Mouse (Mus musculus): ENCODE results near the gene Dtx3. TPM values are rescaled to one million over a fixed set of nuclear protein-coding genes. Genes with fewer than 3 reads are reported as not detected.
"Not testable (repeated sequence)": the region's sequence is repeated elsewhere in the genome, so short reads cannot be mapped to it uniquely, and the experiment has no call there.

Dtx3 gene
- polyA plus RNA-seq, 1 experiment: 60.1 TPM

GRCm38 (mm10) chr10:127160728-127161127 is 34.8 kb downstream of the Dtx3 start:
- H3K4me1 ChIP-seq (ENCODE audit: control insufficient read depth, insufficient read depth, low read length): peaks cover 19% of the 10 kb centered on the region
- H3K27ac ChIP-seq (ENCODE audit: insufficient read depth, low read depth, low read length): no peak overlapping the region
- TF ChIP-seq POLR2A (IDR thresholded peaks at IDR 0.05; ENCODE audit: borderline replicate concordance, low read depth, low read length) (no peak), CTCF (IDR thresholded peaks at IDR 0.05; ENCODE audit: low read depth, low read length) (no peak)
- H3K4me3 ChIP-seq (ENCODE audit: insufficient read depth, low read length): no peak overlapping the region

- no peak overlapping the region for H3K27ac ChIP-seq (ENCODE audit: insufficient read depth, low read depth, low read length)
- TF ChIP-seq POLR2A (IDR thresholded peaks at IDR 0.05; ENCODE audit: borderline replicate concordance, low read depth, low read length) (no peak), CTCF (IDR thresholded peaks at IDR 0.05; ENCODE audit: low read depth, low read length) (no peak)
These were observed 35.4 kb downstream of the Dtx3 start for GRCm38 (mm10) chr10:127160081-127160480.

GRCm38 (mm10) chr10:127158471-127158870 is 37.1 kb downstream of the Dtx3 start:
- TF ChIP-seq POLR2A (IDR thresholded peaks at IDR 0.05; ENCODE audit: borderline replicate concordance, low read depth, low read length) (no peak), CTCF (IDR thresholded peaks at IDR 0.05; ENCODE audit: low read depth, low read length) (no peak)
- Histone ChIP-seq H3K4me1 (ENCODE audit: control insufficient read depth, insufficient read depth, low read length) (peaks cover 12% of the 10 kb centered on the region), H3K4me3 (ENCODE audit: insufficient read depth, low read length) (no peak overlapping the region), H3K27ac (ENCODE audit: insufficient read depth, low read depth, low read length) (no peak overlapping the region)

More at GRCm38 (mm10) chr10:127160081-127160480, 35.4 kb downstream of the Dtx3 start:
- Histone ChIP-seq H3K4me1 (ENCODE audit: control insufficient read depth, insufficient read depth, low read length) (peaks cover 19% of the 10 kb centered on the region), H3K4me3 (ENCODE audit: insufficient read depth, low read length) (no peak overlapping the region)

GRCm38 (mm10) chr10:127156511-127156910 is 39.0 kb downstream of the Dtx3 start:
- H3K27ac ChIP-seq (ENCODE audit: insufficient read depth, low read depth, low read length): no peak overlapping the region
- peaks cover 7% of the 10 kb centered on the region for H3K4me1 ChIP-seq (ENCODE audit: control insufficient read depth, insufficient read depth, low read length)
- no peak for TF ChIP-seq CTCF (IDR thresholded peaks at IDR 0.05; ENCODE audit: low read depth, low read length)
- TF ChIP-seq POLR2A (IDR thresholded peaks at IDR 0.05; ENCODE audit: borderline replicate concordance, low read depth, low read length): no peak

GRCm38 (mm10) chr10:127156089-127156488 is 39.4 kb downstream of the Dtx3 start:
- Histone ChIP-seq H3K27ac (ENCODE audit: insufficient read depth, low read depth, low read length) (no peak overlapping the region), H3K4me1 (ENCODE audit: control insufficient read depth, insufficient read depth, low read length) (peaks cover 7% of the 10 kb centered on the region), H3K4me3 (ENCODE audit: insufficient read depth, low read length) (no peak overlapping the region)
- TF ChIP-seq POLR2A (IDR thresholded peaks at IDR 0.05; ENCODE audit: borderline replicate concordance, low read depth, low read length) (no peak), CTCF (IDR thresholded peaks at IDR 0.05; ENCODE audit: low read depth, low read length) (no peak)

More at GRCm38 (mm10) chr10:127156511-127156910, 39.0 kb downstream of the Dtx3 start:
- no peak overlapping the region for H3K4me3 ChIP-seq (ENCODE audit: insufficient read depth, low read length)

- H3K4me3 ChIP-seq (ENCODE audit: insufficient read depth, low read length): no peak overlapping the region
- H3K27ac ChIP-seq (ENCODE audit: insufficient read depth, low read depth, low read length): no peak overlapping the region
- H3K4me1 ChIP-seq (ENCODE audit: control insufficient read depth, insufficient read depth, low read length): peaks cover 13% of the 10 kb centered on the region
- no peak for TF ChIP-seq CTCF (IDR thresholded peaks at IDR 0.05; ENCODE audit: low read depth, low read length)
These were observed 40.9 kb downstream of the Dtx3 start for GRCm38 (mm10) chr10:127154652-127155051.

GRCm38 (mm10) chr10:127154241-127154640 is 41.3 kb downstream of the Dtx3 start:
- TF ChIP-seq POLR2A (IDR thresholded peaks at IDR 0.05; ENCODE audit: borderline replicate concordance, low read depth, low read length): no peak
- TF ChIP-seq CTCF (IDR thresholded peaks at IDR 0.05; ENCODE audit: low read depth, low read length): no peak
- Histone ChIP-seq H3K27ac (ENCODE audit: insufficient read depth, low read depth, low read length) (no peak overlapping the region), H3K4me3 (ENCODE audit: insufficient read depth, low read length) (no peak overlapping the region), H3K4me1 (ENCODE audit: control insufficient read depth, insufficient read depth, low read length) (peaks cover 15% of the 10 kb centered on the region)

- Histone ChIP-seq H3K4me1 (ENCODE audit: control insufficient read depth, insufficient read depth, low read length) (peaks cover 18% of the 10 kb centered on the region), H3K27ac (ENCODE audit: insufficient read depth, low read depth, low read length) (no peak overlapping the region), H3K4me3 (ENCODE audit: insufficient read depth, low read length) (no peak overlapping the region)
- no peak for TF ChIP-seq POLR2A (IDR thresholded peaks at IDR 0.05; ENCODE audit: borderline replicate concordance, low read depth, low read length)
- no peak for TF ChIP-seq CTCF (IDR thresholded peaks at IDR 0.05; ENCODE audit: low read depth, low read length)
These were observed 42.2 kb downstream of the Dtx3 start for GRCm38 (mm10) chr10:127153323-127153722.

- H3K4me3 ChIP-seq (ENCODE audit: insufficient read depth, low read length); H3K27ac ChIP-seq (ENCODE audit: insufficient read depth, low read depth, low read length): not testable (repeated sequence)
- H3K4me1 ChIP-seq (ENCODE audit: control insufficient read depth, insufficient read depth, low read length): peaks cover 18% of the 10 kb centered on the region
These were observed 43.0 kb downstream of the Dtx3 start for GRCm38 (mm10) chr10:127152556-127152955.

- not testable (repeated sequence) for H3K4me3 ChIP-seq (ENCODE audit: insufficient read depth, low read length); H3K27ac ChIP-seq (ENCODE audit: insufficient read depth, low read depth, low read length)
- H3K4me1 ChIP-seq (ENCODE audit: control insufficient read depth, insufficient read depth, low read length): peaks cover 18% of the 10 kb centered on the region
These were observed 44.3 kb downstream of the Dtx3 start for GRCm38 (mm10) chr10:127151233-127151632.

GRCm38 (mm10) chr10:127150471-127150872 is 45.1 kb downstream of the Dtx3 start:
- Histone ChIP-seq H3K4me3 (ENCODE audit: insufficient read depth, low read length) (no peak overlapping the region), H3K27ac (ENCODE audit: insufficient read depth, low read depth, low read length) (no peak overlapping the region; the same call in 1 of the 2 replicates), H3K4me1 (ENCODE audit: control insufficient read depth, insufficient read depth, low read length) (peaks cover 18% of the 10 kb centered on the region)
- no peak for TF ChIP-seq CTCF (IDR thresholded peaks at IDR 0.05; ENCODE audit: low read depth, low read length)
- no peak for TF ChIP-seq POLR2A (IDR thresholded peaks at IDR 0.05; ENCODE audit: borderline replicate concordance, low read depth, low read length)

Data from bone marrow macrophage, adult 2 months (primary cell).